Mouse (Mus musculus) MEL (cell line): ENCODE data around the gene Dock1. TPM values are rescaled to one million over a fixed set of nuclear protein-coding genes. Genes with fewer than 3 reads are reported as not detected.

Source experiments
- DNase-seq: peaks from one replicate; pipeline ENCODE4 v3.0.0; 2011; ENCODE audit warnings: low read depth, low spot score
- H3K27ac ChIP-seq: 2 replicates; pipeline ENCODE4 v1.5.1; 2012; ENCODE audit warnings: low read depth, mild to moderate bottlenecking, control low read depth, low read length, moderate library complexity; ENCODE audit not compliant: control insufficient read depth
- H3K27me3 ChIP-seq, 2 experiments: fragments of 150-350 bp in 1 of 2; sonication (generic) in 1 of 2; 2 replicates each; pipeline ENCODE4 v1.6.1; 2012; ENCODE audit warnings: low read length in 2 of 2, mild to moderate bottlenecking in 2 of 2, improper control_type of control experiment in 1 of 2, moderate library complexity in 1 of 2; ENCODE audit not compliant: insufficient read depth in 2 of 2, control insufficient read depth in 1 of 2
- H3K36me3 ChIP-seq, 2 experiments: 2 replicates each; pipeline ENCODE4 v1.6.1; 2012 to 2014; ENCODE audit warnings: low read length in 2 of 2, improper control_type of control experiment in 1 of 2, inconsistent platforms in 1 of 2, mild to moderate bottlenecking in 1 of 2; ENCODE audit not compliant: insufficient read depth in 2 of 2, control insufficient read depth in 1 of 2
- H3K4me1 ChIP-seq, 2 experiments: fragments of 150-350 bp in 1 of 2; sonication (generic) in 1 of 2; 2 replicates each; pipeline ENCODE4 v1.6.1; 2012; ENCODE audit warnings: low read length in 2 of 2, improper control_type of control experiment in 1 of 2, mild to moderate bottlenecking in 1 of 2; ENCODE audit not compliant: insufficient read depth in 2 of 2, control insufficient read depth in 1 of 2
- H3K4me3 ChIP-seq, 2 experiments: fragments of 150-350 bp in 1 of 2; sonication (generic) in 1 of 2; 2 replicates each; pipeline ENCODE4 v1.5.1; 2012; ENCODE audit warnings: low read depth in 2 of 2, low read length in 2 of 2, mild to moderate bottlenecking in 2 of 2, moderate library complexity in 2 of 2, control low read depth in 1 of 2, improper control_type of control experiment in 1 of 2; ENCODE audit not compliant: control insufficient read depth in 1 of 2, insufficient read depth in 1 of 2
- H3K79me2 ChIP-seq: 2 replicates; pipeline ENCODE4 v1.6.1; 2012; ENCODE audit warnings: mild to moderate bottlenecking, low read length, moderate library complexity; ENCODE audit not compliant: control insufficient read depth, poor library complexity, insufficient read depth
- H3K9ac ChIP-seq: 2 replicates; pipeline ENCODE4 v1.6.1; 2012; ENCODE audit warnings: low read depth, mild to moderate bottlenecking, control low read depth, low read length, moderate library complexity; ENCODE audit not compliant: control insufficient read depth, poor library complexity, severe bottlenecking
- H3K9me3 ChIP-seq: fragments of 150-350 bp; sonication (generic); replicated peaks from 2 replicates; pipeline ENCODE4 v1.6.1; 2012; ENCODE audit warnings: mild to moderate bottlenecking, low read length, improper control_type of control experiment, moderate library complexity; ENCODE audit not compliant: insufficient read depth
- BHLHE40 ChIP-seq: IDR thresholded peaks from 2 replicates; pipeline ENCODE4 v1.6.1; 2012; ENCODE audit warnings: low read depth, mild to moderate bottlenecking, inconsistent platforms, low read length, improper control_type of control experiment, borderline replicate concordance
- CTCF ChIP-seq, 3 experiments: IDR thresholded peaks in 2 of 3; conservative IDR thresholded peaks in 1 of 3; 2 replicates each; pipeline ENCODE4 v1.5.1; 2011 to 2012; ENCODE audit warnings: low read length in 3 of 3, low read depth in 2 of 3, mild to moderate bottlenecking in 2 of 3, improper control_type of control experiment in 1 of 3, inconsistent platforms in 1 of 3, mixed read lengths in 1 of 3, moderate library complexity in 1 of 3; ENCODE audit not compliant: control insufficient read depth in 1 of 3, insufficient read depth in 1 of 3, poor library complexity in 1 of 3, severe bottlenecking in 1 of 3
- ELF1 ChIP-seq: IDR thresholded peaks from 2 replicates; pipeline ENCODE4 v1.6.1; 2014; ENCODE audit warnings: low read depth, mild to moderate bottlenecking, inconsistent platforms, low read length, improper control_type of control experiment, moderate library complexity
- EP300 ChIP-seq, 2 experiments: IDR thresholded peaks; 2 replicates each; pipeline ENCODE4 v1.6.1; 2011; ENCODE audit warnings: improper control_type of control experiment in 2 of 2, low read length in 2 of 2, low read depth in 1 of 2, mild to moderate bottlenecking in 1 of 2
- GATA1 ChIP-seq: IDR thresholded peaks from 2 replicates; pipeline ENCODE4 v1.6.1; 2011; ENCODE audit warnings: low read depth, low read length, improper control_type of control experiment
- KAT2A ChIP-seq: conservative IDR thresholded peaks from 2 replicates; pipeline ENCODE4 v1.6.1; 2012; ENCODE audit warnings: low read depth, low read length, improper control_type of control experiment, inconsistent platforms
- MAX ChIP-seq: IDR thresholded peaks from 2 replicates; pipeline ENCODE4 v1.6.1; 2011; ENCODE audit warnings: low read length, improper control_type of control experiment
- MAZ ChIP-seq: IDR thresholded peaks from 2 replicates; pipeline ENCODE4 v1.6.1; 2012; ENCODE audit warnings: low read depth, mild to moderate bottlenecking, inconsistent platforms, low read length, improper control_type of control experiment
- MXI1 ChIP-seq: IDR thresholded peaks from 2 replicates; pipeline ENCODE4 v1.6.1; 2011; ENCODE audit warnings: mild to moderate bottlenecking, low read depth, low read length, improper control_type of control experiment
- MYB ChIP-seq: IDR thresholded peaks from 2 replicates; pipeline ENCODE4 v1.6.1; 2011; ENCODE audit warnings: mild to moderate bottlenecking, low read depth, low read length, improper control_type of control experiment
- NELFE ChIP-seq: IDR thresholded peaks from 2 replicates; pipeline ENCODE4 v1.6.1; 2011; ENCODE audit warnings: low read depth, low read length, improper control_type of control experiment
- RAD21 ChIP-seq: IDR thresholded peaks from 2 replicates; pipeline ENCODE4 v1.6.1; 2011; ENCODE audit warnings: mild to moderate bottlenecking, low read depth, low read length, improper control_type of control experiment
- RCOR1 ChIP-seq: IDR thresholded peaks from 2 replicates; pipeline ENCODE4 v1.6.1; 2012; ENCODE audit warnings: low read depth, mild to moderate bottlenecking, inconsistent platforms, low read length, improper control_type of control experiment
- SIN3A ChIP-seq: IDR thresholded peaks from 2 replicates; pipeline ENCODE4 v1.6.1; 2012; ENCODE audit warnings: low read length, improper control_type of control experiment, inconsistent platforms
- TAL1 ChIP-seq: IDR thresholded peaks from 2 replicates; pipeline ENCODE4 v1.6.1; 2012; ENCODE audit warnings: mild to moderate bottlenecking, inconsistent platforms, low read length, moderate library complexity, mixed read lengths
- TCF12 ChIP-seq: IDR thresholded peaks from 2 replicates; pipeline ENCODE4 v1.6.1; 2014; ENCODE audit warnings: low read depth, mild to moderate bottlenecking, inconsistent platforms, low read length, improper control_type of control experiment, moderate library complexity
- USF1 ChIP-seq: IDR thresholded peaks from 2 replicates; pipeline ENCODE4 v1.6.1; 2014; ENCODE audit warnings: low read depth, mild to moderate bottlenecking, inconsistent platforms, low read length, improper control_type of control experiment, moderate library complexity
- ZKSCAN1 ChIP-seq: IDR thresholded peaks from 2 replicates; pipeline ENCODE4 v1.6.1; 2012; ENCODE audit warnings: low read depth, mild to moderate bottlenecking, inconsistent platforms, low read length, improper control_type of control experiment, moderate library complexity
- ZMIZ1 ChIP-seq: IDR thresholded peaks from 2 replicates; pipeline ENCODE4 v1.6.1; 2012; ENCODE audit warnings: low read depth, mild to moderate bottlenecking, inconsistent platforms, low read length, improper control_type of control experiment, moderate library complexity
- ZNF384 ChIP-seq: IDR thresholded peaks from 2 replicates; pipeline ENCODE4 v1.6.1; 2012; ENCODE audit warnings: low read depth, mild to moderate bottlenecking, inconsistent platforms, low read length, improper control_type of control experiment
- polyA plus RNA-seq, 2 experiments: library from polyadenylated mRNA; stranded (reverse) in 1 of 2; unstranded in 1 of 2; fragments of >175 nt in 1 of 2; fragments of >200 nt in 1 of 2; gene quantifications; 2 replicates each; pipeline versions ENCODE4 v1.2.1 to v1.2.4; 2012; ENCODE audit warnings: low replicate concordance in 2 of 2, low read depth in 1 of 2; ENCODE audit not compliant: insufficient read length in 2 of 2, insufficient read depth in 1 of 2, missing spikeins in 1 of 2
- total RNA-seq: library from RNA; depleted of rRNA; stranded (reverse); fragments of 300-350 nt; gene quantifications from 2 replicates; pipeline ENCODE4 v1.2.3, GENCODE M21; 2012

Dock1 gene
- total and polyA plus RNA-seq, 3 experiments = not detected

DNA sequence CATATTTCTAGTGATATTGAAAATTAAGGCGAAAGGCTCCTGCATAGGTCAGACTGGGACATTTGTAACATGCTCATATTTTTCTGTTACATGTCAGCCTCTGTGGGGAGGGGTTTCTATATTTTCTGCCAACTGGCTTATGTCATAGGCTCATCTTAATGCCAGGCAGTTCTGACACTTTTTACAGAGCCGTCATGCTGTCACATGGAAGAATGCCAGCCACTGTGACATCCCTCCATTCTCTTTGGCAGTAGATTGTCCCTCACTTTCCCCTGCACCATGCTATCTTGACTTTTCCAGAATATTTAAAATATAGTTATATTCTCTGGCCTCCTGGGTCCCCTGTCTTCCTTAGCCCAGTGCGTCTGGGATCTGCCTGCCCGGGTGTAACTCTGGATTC is 172.3 kb downstream of the Dock1 start:
- no peak for DNase-seq
- Histone ChIP-seq H3K9ac (no peak overlapping the region), H3K4me1 (no peaks in the 10 kb centered on the region), H3K27me3 (no peaks in the 10 kb centered on the region), H3K9me3 (no peaks in the 10 kb centered on the region), H3K36me3 (no peaks in the 10 kb centered on the region), H3K27ac (no peak overlapping the region), H3K79me2 (no peaks in the 10 kb centered on the region), H3K4me3 (no peak overlapping the region)
- no peak for TF ChIP-seq RCOR1
- TF ChIP-seq SIN3A = no peak
- TF ChIP-seq GATA1 = no peak
- TF ChIP-seq BHLHE40 = no peak
- TF ChIP-seq CTCF (IDR thresholded peaks at IDR 0.05 in 2 of 3, conservative IDR thresholded peaks at IDR 0.05 in 1 of 3; ENCODE audit: control insufficient read depth in 1 of 3, insufficient read depth in 1 of 3, low read depth in 2 of 3, low read length in 3 of 3, poor library complexity in 1 of 3, severe bottlenecking in 1 of 3) = no peak
- TF ChIP-seq NELFE = no peak
- TF ChIP-seq MAZ = no peak
- TF ChIP-seq ELF1 = no peak
- TF ChIP-seq EP300 (IDR thresholded peaks at IDR 0.05; ENCODE audit: low read depth in 1 of 2, low read length in 2 of 2) = no peak
- TF ChIP-seq ZNF384 = no peak
- no peak for TF ChIP-seq MYB
- TF ChIP-seq KAT2A = no peak
- no peak for TF ChIP-seq ZMIZ1
- TF ChIP-seq ZKSCAN1 = no peak
- TF ChIP-seq USF1 = no peak
- no peak for TF ChIP-seq MAX
- TF ChIP-seq TAL1 = no peak
- no peak for TF ChIP-seq RAD21
- TF ChIP-seq MXI1 = no peak

GRCm38 (mm10) chr7:134862000-134862399 is 191.5 kb downstream of the Dock1 start:
- DNase-seq = no peak
- no peak overlapping the region for H3K27ac ChIP-seq
- H3K36me3 ChIP-seq = no peaks in the 10 kb centered on the region
- no peak overlapping the region for H3K4me3 ChIP-seq
- TF ChIP-seq ZKSCAN1 (no peak), TCF12 (no peak)
- H3K79me2 ChIP-seq = no peaks in the 10 kb centered on the region
- no peaks in the 10 kb centered on the region for H3K4me1 ChIP-seq
- no peaks in the 10 kb centered on the region for H3K27me3 ChIP-seq
- H3K9me3 ChIP-seq = no peaks in the 10 kb centered on the region
- no peak overlapping the region for H3K9ac ChIP-seq
